Mouse (Mus musculus): ENCODE data around the gene Sgpp2.

Gene Sgpp2

GRCm38 (mm10) chr1:78324044-78324443 lies 13.9 kb downstream of the Sgpp2 start:
- TF ChIP-seq GATA4 (IDR thresholded peaks at IDR 0.05; ENCODE audit: insufficient replicate concordance, low read length): no peak

- no peak for TF ChIP-seq GATA4 (IDR thresholded peaks at IDR 0.05; ENCODE audit: insufficient replicate concordance, low read length)
These were observed 15.7 kb downstream of the Sgpp2 start for GRCm38 (mm10) chr1:78325851-78326250.

- no peak for TF ChIP-seq GATA4 (IDR thresholded peaks at IDR 0.05; ENCODE audit: insufficient replicate concordance, low read length)
These were observed 18.5 kb downstream of the Sgpp2 start for GRCm38 (mm10) chr1:78328646-78329045.

GRCm38 (mm10) chr1:78329861-78330260 lies 19.7 kb downstream of the Sgpp2 start:
- no peak for TF ChIP-seq GATA4 (IDR thresholded peaks at IDR 0.05; ENCODE audit: insufficient replicate concordance, low read length)

GRCm38 (mm10) chr1:78330620-78331158 lies 20.5 kb downstream of the Sgpp2 start:
- TF ChIP-seq GATA4 (IDR thresholded peaks at IDR 0.05; ENCODE audit: insufficient replicate concordance, low read length): no peak

- TF ChIP-seq GATA4 (IDR thresholded peaks at IDR 0.05; ENCODE audit: insufficient replicate concordance, low read length): no peak
These were observed 27.6 kb downstream of the Sgpp2 start for GRCm38 (mm10) chr1:78337726-78338125.

GRCm38 (mm10) chr1:78338212-78338611 lies 28.1 kb downstream of the Sgpp2 start:
- TF ChIP-seq GATA4 (IDR thresholded peaks at IDR 0.05; ENCODE audit: insufficient replicate concordance, low read length): no peak

- no peak for TF ChIP-seq GATA4 (IDR thresholded peaks at IDR 0.05; ENCODE audit: insufficient replicate concordance, low read length)
These were observed 29.8 kb downstream of the Sgpp2 start for GRCm38 (mm10) chr1:78339941-78340340.

GRCm38 (mm10) chr1:78340584-78340983 lies 30.4 kb downstream of the Sgpp2 start:
- TF ChIP-seq GATA4 (IDR thresholded peaks at IDR 0.05; ENCODE audit: insufficient replicate concordance, low read length): no peak

- no peak for TF ChIP-seq GATA4 (IDR thresholded peaks at IDR 0.05; ENCODE audit: insufficient replicate concordance, low read length)
These were observed 37.2 kb downstream of the Sgpp2 start for GRCm38 (mm10) chr1:78347317-78347806.

GRCm38 (mm10) chr1:78349219-78349618 lies 39.1 kb downstream of the Sgpp2 start:
- no peak for TF ChIP-seq GATA4 (IDR thresholded peaks at IDR 0.05; ENCODE audit: insufficient replicate concordance, low read length)

- TF ChIP-seq GATA4 (IDR thresholded peaks at IDR 0.05; ENCODE audit: insufficient replicate concordance, low read length): no peak
These were observed 43.1 kb downstream of the Sgpp2 start for GRCm38 (mm10) chr1:78353254-78353653.

GRCm38 (mm10) chr1:78355123-78355522 lies 45.0 kb downstream of the Sgpp2 start:
- TF ChIP-seq GATA4 (IDR thresholded peaks at IDR 0.05; ENCODE audit: insufficient replicate concordance, low read length): no peak

- TF ChIP-seq GATA4 (IDR thresholded peaks at IDR 0.05; ENCODE audit: insufficient replicate concordance, low read length): no peak
These were observed 47.3 kb downstream of the Sgpp2 start for GRCm38 (mm10) chr1:78357415-78357814.

- TF ChIP-seq GATA4 (IDR thresholded peaks at IDR 0.05; ENCODE audit: insufficient replicate concordance, low read length): no peak
These were observed 47.7 kb downstream of the Sgpp2 start for GRCm38 (mm10) chr1:78357868-78358267.

- no peak for TF ChIP-seq GATA4 (IDR thresholded peaks at IDR 0.05; ENCODE audit: insufficient replicate concordance, low read length)
These were observed 54.1 kb downstream of the Sgpp2 start for GRCm38 (mm10) chr1:78363965-78364889.
